Mouse (Mus musculus): ENCODE data around the gene Fxyd3.

DNA sequence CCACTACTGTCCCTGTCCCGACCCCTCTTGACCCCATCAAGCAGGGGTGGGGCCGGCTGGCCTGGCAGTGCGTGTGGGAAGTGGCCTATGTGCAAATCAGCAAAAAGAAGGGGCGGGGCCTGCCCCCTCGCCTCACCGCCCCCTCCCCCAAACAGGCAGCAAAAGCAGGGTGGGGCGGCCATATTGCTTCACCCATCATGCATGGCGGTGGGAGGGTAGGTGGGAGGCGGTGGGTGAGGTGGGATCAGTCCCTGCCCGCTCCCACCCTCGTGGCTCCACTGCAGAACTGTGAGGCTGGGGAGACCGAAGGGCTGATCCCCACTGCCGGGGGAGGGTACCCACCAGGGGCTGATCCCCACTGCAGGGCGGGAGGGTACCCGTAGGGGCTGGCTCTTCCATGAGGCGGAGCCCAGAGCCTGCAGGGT is 40.2 kb upstream of the Fxyd3 start:
- TF ChIP-seq POLR2A (IDR thresholded peaks at IDR 0.05; ENCODE audit: insufficient read length, low read depth): no peak
- no peak for TF ChIP-seq USF1 (IDR thresholded peaks at IDR 0.05; ENCODE audit: low read depth)
